In the genomic region with DNA sequence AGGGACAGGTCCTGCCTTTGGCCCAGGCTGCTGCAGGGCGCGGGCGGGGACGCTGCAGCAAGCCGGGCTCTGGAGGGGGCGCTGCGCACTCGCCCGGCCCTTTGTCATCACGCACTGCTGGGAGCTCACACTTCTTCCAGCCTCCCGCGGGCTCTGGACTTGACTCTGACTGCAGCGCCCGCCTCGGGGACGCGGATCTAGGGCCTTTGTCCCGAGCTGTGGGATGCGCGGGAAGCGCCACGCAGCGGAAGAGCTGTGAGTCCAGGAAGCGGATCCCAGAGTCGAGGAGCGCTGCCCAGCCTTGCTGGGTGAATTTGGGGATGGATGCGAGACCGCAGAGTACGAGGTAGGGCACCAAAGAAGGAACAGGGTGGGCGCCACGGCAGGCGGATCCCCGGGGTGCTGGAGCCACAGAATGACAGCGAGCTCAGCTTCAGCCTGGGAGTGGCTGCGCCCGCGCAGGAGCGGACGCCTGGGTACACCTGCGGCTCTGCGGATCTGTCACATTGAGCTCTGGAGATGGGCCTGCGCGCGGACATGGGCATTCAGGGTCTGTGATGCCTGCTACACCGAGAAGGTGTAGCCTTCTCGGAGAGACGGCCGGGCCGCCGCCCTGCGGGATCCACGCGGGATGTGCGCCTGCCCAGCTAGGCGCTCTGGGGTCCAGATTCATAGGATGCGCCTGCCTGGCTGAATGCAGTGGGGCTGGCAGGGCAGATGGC, we compare ENCODE assay signal across 8 mouse cellular contexts. TPM values are rescaled to one million over a fixed set of nuclear protein-coding genes. Genes with fewer than 3 reads are reported as not detected.
DNase-seq lines count a peak whose midpoint lies in the region; ATAC-seq and TF ChIP-seq lines count a peak whose summit lies in the region.

A gene (plus strand): TSS at position 81 of the 722 bp plus-strand sequence.

- peak; percentile 66 for TF ChIP-seq CTCF in forebrain, postnatal 0 days (IDR thresholded peaks at IDR 0.05; ENCODE audit: low read depth)

- DNase-seq in layer of hippocampus, adult 11-12 months (ENCODE audit: low spot score) = peak; percentile 67
- DNase-seq in layer of hippocampus, adult 9-10 months (ENCODE audit: low spot score) = no peak
- peak; percentile 82 for DNase-seq in cerebellum, adult 9-11 months
- DNase-seq in forebrain, postnatal 0 days = peak; percentile 87
- DNase-seq in layer of hippocampus, adult 18-20 months (ENCODE audit: low spot score in 2 of 2) = peak; percentile 54 to 78
- DNase-seq in gastrocnemius, adult 18-20 months (ENCODE audit: low spot score) = no peak

- peak within 1 kb of the TSS; percentile 76 for H3K4me3 ChIP-seq in forebrain, postnatal 0 days (ENCODE audit: low read depth, low read length)
- peak within 1 kb of the TSS; percentile 47 for H3K4me3 ChIP-seq in stomach, embryonic 15.5 days (replicated peaks)

- peak; percentile 90 for ATAC-seq in forebrain, postnatal 0 days
- peak; percentile 46; the same call in 1 of the 2 replicates for ATAC-seq in megakaryocyte progenitor cell, adult 5-6 weeks (replicated peaks; ENCODE audit: poor library complexity)
- no peak; the same call in 1 of the 2 replicates for ATAC-seq in stomach, embryonic 15.5 days (ENCODE audit: insufficient read depth, low FRiP score, low read depth)

- peak within 1 kb of the TSS; percentile 97 for H3K27ac ChIP-seq in forebrain, postnatal 0 days (ENCODE audit: low read depth, low read length)
- no peak within 1 kb of the TSS for H3K27ac ChIP-seq in stomach, embryonic 15.5 days

- H3K9me3 ChIP-seq in forebrain, postnatal 0 days (ENCODE audit: low read length) = no peaks in the 10 kb centered on the region
- H3K9me3 ChIP-seq in stomach, embryonic 15.5 days = no peaks in the 10 kb centered on the region

- no peaks in the 10 kb centered on the region for H3K36me3 ChIP-seq in forebrain, postnatal 0 days (ENCODE audit: insufficient read depth)
- no peaks in the 10 kb centered on the region for H3K36me3 ChIP-seq in stomach, embryonic 15.5 days

- peak within 1 kb of the TSS; percentile 66 for H3K4me2 ChIP-seq in forebrain, postnatal 0 days (ENCODE audit: low read depth)
- peak within 1 kb of the TSS; percentile 95 for H3K4me2 ChIP-seq in stomach, embryonic 15.5 days

- peaks cover 31% of the 10 kb centered on the region for H3K4me1 ChIP-seq in forebrain, postnatal 0 days (ENCODE audit: insufficient read depth)
- H3K4me1 ChIP-seq in stomach, embryonic 15.5 days = peaks cover 12% of the 10 kb centered on the region; the same call in 1 of the 2 replicates

- H3K27me3 ChIP-seq in forebrain, postnatal 0 days (ENCODE audit: insufficient read depth, low read length) = no peaks in the 10 kb centered on the region
- H3K27me3 ChIP-seq in stomach, embryonic 15.5 days (replicated peaks) = peaks cover 18% of the 10 kb centered on the region

- peak within 1 kb of the TSS; percentile 97 for H3K9ac ChIP-seq in forebrain, postnatal 0 days
- H3K9ac ChIP-seq in stomach, embryonic 15.5 days = peak within 1 kb of the TSS; percentile 12; the same call in 1 of the 2 replicates

- WGBS in forebrain, postnatal 0 days = 1% methylated on average over 56 of the region's 56 CpGs
- 1% methylated on average over 56 of the region's 56 CpGs for WGBS in stomach, embryonic 15.5 days

RNA-seq across cellular contexts. Expression of the gene that starts here (rescaled TPM):
- total RNA-seq in forebrain, postnatal 0 days (2014; rRNA removed) = 267 and 333 TPM in 2 replicates
- 175 and 186 TPM in 2 replicates for polyA plus RNA-seq in forebrain, postnatal 0 days (2015; fragmentation: Nextera tagmentation; extraction: Ambion mirVana)
- total RNA-seq in layer of hippocampus, adult 18-20 months (2021) = 100 to 1,000 TPM; 267 to 269 TPM
- 2.5 and 4.6 TPM in 2 replicates for total RNA-seq in megakaryocyte progenitor cell, adult 5-6 weeks (2015)
- total RNA-seq in megakaryocyte progenitor cell, adult 5-6 weeks (2017) = 6.7 and 8.0 TPM in 2 replicates
- polyA plus RNA-seq in stomach, embryonic 15.5 days (2015; fragmentation: Nextera tagmentation; extraction: Ambion mirVana) = 7.4 and 12.6 TPM in 2 replicates
- not detected for total RNA-seq in gastrocnemius, adult 18-20 months (2021)

Comparison
In these comparisons a context has a peak if more than half of its experiments do, and no peak if none do; other contexts are left out.
1. RNA of the gene that starts here (total RNA-seq): 267 to 269 TPM in layer of hippocampus, adult 18-20 months and 267 to 333 TPM in forebrain, postnatal 0 days; 2.5 to 8.0 TPM in megakaryocyte progenitor cell, adult 5-6 weeks and not detected in gastrocnemius, adult 18-20 months; every median in the first group is over 10 times any median in the second.
2. RNA of the gene that starts here (polyA plus RNA-seq): 175 to 186 TPM in forebrain, postnatal 0 days; 7.4 to 12.6 TPM in stomach, embryonic 15.5 days; every median in the first group is over 10 times any median in the second.
3. DNase-seq: peak in layer of hippocampus, adult 11-12 months (single experiment), cerebellum, adult 9-11 months (single experiment), forebrain, postnatal 0 days (single experiment) and layer of hippocampus, adult 18-20 months (2 of 2); none in layer of hippocampus, adult 9-10 months (single experiment) and gastrocnemius, adult 18-20 months (single experiment).